Mouse (Mus musculus) G1E (cell line): ENCODE data around the gene Hspd1.

ENCODE experiments used
- CTCF ChIP-seq: IDR thresholded peaks from 2 replicates; pipeline ENCODE4 v1.5.1; 2012; ENCODE audit warnings: low read depth, low read length, inconsistent platforms, mixed read lengths
- GATA1 ChIP-seq: IDR thresholded peaks from 2 replicates; pipeline ENCODE4 v1.6.1; 2012; ENCODE audit warnings: borderline replicate concordance, low read length, inconsistent platforms, mixed read lengths
- GATA2 ChIP-seq: IDR thresholded peaks from 2 replicates; pipeline ENCODE4 v1.6.1; 2012; ENCODE audit warnings: low read depth, low read length, inconsistent platforms, borderline replicate concordance
- POLR2AphosphoS5 ChIP-seq: IDR thresholded peaks from 2 replicates; pipeline ENCODE4 v1.6.1; 2012; ENCODE audit warnings: low read depth, low read length, inconsistent platforms; ENCODE audit not compliant: insufficient replicate concordance

GRCm38 (mm10) chr1:55130190-55130916, 42.3 kb upstream of the Hspd1 start:
- TF ChIP-seq GATA1 = no peak
- TF ChIP-seq CTCF = no peak
- no peak for TF ChIP-seq GATA2
- TF ChIP-seq POLR2AphosphoS5 = no peak
